Mouse (Mus musculus): ENCODE measurements at regions not wholly inside any gene's neighbourhood (a gene's known extent, or its start where the extent isn't known, plus 50 kb on each side); places are given as distances from the start of the nearest gene placed in this dataset.

DNA sequence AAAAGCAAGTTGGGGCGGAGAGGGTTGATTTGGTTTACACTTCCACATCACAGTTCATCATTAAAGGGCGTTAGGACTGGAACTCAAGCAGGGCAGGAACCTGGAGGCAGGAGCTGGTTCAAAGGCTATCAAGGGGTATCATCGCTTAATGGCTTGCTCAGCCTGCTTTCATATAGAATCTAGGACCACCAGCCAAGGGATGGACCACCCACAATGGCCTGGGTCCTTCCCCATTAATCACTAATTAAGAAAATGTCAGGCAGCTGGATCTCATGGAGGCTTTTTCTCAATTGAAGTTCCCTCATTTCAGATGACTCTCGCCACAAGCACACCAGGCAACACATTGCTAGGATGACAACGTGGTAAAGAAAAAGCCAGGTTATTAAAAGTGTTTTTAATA is 150.4 kb downstream of the Dad1 start:
- TF ChIP-seq POLR2A (IDR thresholded peaks at IDR 0.05; ENCODE audit: borderline replicate concordance, insufficient read depth, low read length) (no peak), CTCF (IDR thresholded peaks at IDR 0.05; ENCODE audit: borderline replicate concordance, insufficient read depth, low read depth, low read length) (no peak)

Measured in cerebellum, adult 2 months (tissue).